Mouse (Mus musculus): ENCODE measurements at regions not wholly inside any gene's neighbourhood (a gene's known extent, or its start where the extent isn't known, plus 50 kb on each side); places are given as distances from the start of the nearest gene placed in this dataset.

DNA sequence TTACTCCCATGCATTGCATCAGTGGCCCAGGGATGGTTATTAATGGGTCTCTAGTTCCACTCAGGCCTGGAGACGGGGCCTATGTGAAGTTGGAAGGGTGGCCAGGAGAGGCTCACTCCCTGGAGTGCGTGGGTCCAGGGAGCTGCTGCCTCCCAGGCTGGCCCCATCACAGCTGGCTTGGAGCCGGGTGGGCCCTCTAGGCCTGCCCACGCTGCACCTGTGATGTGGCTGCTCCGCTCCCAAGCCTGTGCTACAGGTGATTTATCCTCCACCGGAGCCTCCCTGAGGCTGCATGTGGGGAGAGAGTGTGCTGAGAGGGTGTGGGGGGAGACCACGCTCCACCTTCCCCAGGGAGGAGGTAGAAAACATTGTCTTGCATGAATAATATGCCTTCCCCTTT, 476.3 kb downstream of the Ccdc171 start:
- TF ChIP-seq RAD21 (IDR thresholded peaks at IDR 0.05; ENCODE audit: low read depth, low read length) (no peak), CTCF (IDR thresholded peaks at IDR 0.05 in 2 of 3, conservative IDR thresholded peaks at IDR 0.05 in 1 of 3; ENCODE audit: control insufficient read depth in 1 of 3, insufficient read depth in 1 of 3, low read depth in 2 of 3, low read length in 3 of 3, poor library complexity in 1 of 3, severe bottlenecking in 1 of 3) (no peak), MEF2A (IDR thresholded peaks at IDR 0.05; ENCODE audit: extremely low read depth, insufficient replicate concordance, low read depth, low read length, poor library complexity, severe bottlenecking) (no peak), SIN3A (IDR thresholded peaks at IDR 0.05; ENCODE audit: low read length) (no peak), RCOR1 (IDR thresholded peaks at IDR 0.05; ENCODE audit: low read depth, low read length) (no peak), ETS1 (IDR thresholded peaks at IDR 0.05; ENCODE audit: low read depth, low read length) (no peak), MYC (IDR thresholded peaks at IDR 0.05; ENCODE audit: low read depth, low read length) (no peak), EP300 (IDR thresholded peaks at IDR 0.05; ENCODE audit: low read depth in 1 of 2, low read length in 2 of 2) (no peak), MAFK (IDR thresholded peaks at IDR 0.05; ENCODE audit: borderline replicate concordance, low read depth, low read length) (no peak), TAL1 (IDR thresholded peaks at IDR 0.05; ENCODE audit: low read length) (no peak), ZNF384 (IDR thresholded peaks at IDR 0.05; ENCODE audit: low read depth, low read length) (no peak), USF1 (IDR thresholded peaks at IDR 0.05; ENCODE audit: low read depth, low read length) (no peak)

Measured in MEL (cell line).